Mouse (Mus musculus): ENCODE results near the gene Flrt2.

DNA sequence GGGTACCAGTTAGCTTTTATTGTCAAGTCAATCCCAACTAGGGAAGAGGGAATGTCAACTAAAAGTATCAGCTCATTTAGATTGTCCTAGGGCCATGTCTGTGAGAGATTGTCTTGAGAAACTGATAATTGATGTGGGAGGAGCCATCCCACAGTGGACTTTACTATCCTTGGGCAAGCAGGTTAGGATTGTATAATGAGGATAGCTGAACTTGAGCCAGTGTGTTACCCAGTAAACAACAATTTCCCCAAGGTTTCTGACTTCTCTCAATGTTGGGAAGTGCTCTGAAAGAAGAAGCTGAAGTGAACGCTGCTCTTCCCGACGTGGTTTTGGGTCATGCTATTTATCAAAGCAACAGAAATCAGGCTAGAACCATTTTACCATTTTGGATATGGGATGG lies 13.0 kb downstream of the Flrt2 start:
- TF ChIP-seq CTCF (IDR thresholded peaks at IDR 0.05) (no peak), POLR2A (IDR thresholded peaks at IDR 0.05; ENCODE audit: insufficient read depth, low read depth, low read length) (no peak), EP300 (IDR thresholded peaks at IDR 0.05; ENCODE audit: insufficient read depth, low read depth, low read length) (no peak)

Measured in heart, adult 2 months (tissue).